Mouse (Mus musculus) embryonic stem cell, embryonic (primary cell): Measurements from ENCODE around the gene Stard13.

ENCODE experiments used
- CTCF ChIA-PET, 4 experiments: fragments of 300-600 bp in 2 of 4; fragments of 350-600 bp in 2 of 4; sonication (Branson Sonifier 250); formaldehyde crosslinking; loops; one replicate each; lab custom pipeline; 2022; ENCODE audit warnings: inconsistent platforms in 2 of 4; lab: Charles Lee
- POLR2A ChIA-PET, 4 experiments: fragments of 300-600 bp in 2 of 4; fragments of 350-600 bp in 2 of 4; sonication (Branson Sonifier 250); formaldehyde crosslinking; loops; one replicate each; lab custom pipeline; 2022; ENCODE audit warnings: antibody characterized with exemption in 4 of 4, inconsistent platforms in 1 of 4; lab: Charles Lee

The Stard13 gene

GRCm38 (mm10) chr5:151164815-151165214, 68.8 kb downstream of the Stard13 start:
- ChIA-PET CTCF (no interaction called here), POLR2A (no interaction called here)

DNA sequence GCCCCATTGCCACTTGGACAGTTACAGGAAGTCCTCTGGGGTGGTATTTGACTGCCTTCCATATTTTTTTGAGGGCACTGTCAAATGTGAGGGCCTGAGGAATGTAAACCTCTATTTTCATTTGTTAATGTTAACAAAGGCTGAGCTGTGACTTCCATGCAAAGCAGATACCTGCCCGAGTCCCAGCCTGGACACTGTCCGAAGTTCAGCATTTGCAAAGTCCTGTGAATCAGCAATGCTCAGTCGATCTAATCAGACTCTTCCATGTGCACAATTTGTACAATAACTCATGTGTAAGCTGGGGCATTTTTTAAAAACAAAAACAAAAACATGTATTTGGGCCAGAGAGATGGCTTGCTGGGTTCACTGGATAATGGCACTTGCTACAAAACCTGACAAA, 71.0 kb downstream of the Stard13 start:
- CTCF ChIA-PET, result no interaction called here

DNA sequence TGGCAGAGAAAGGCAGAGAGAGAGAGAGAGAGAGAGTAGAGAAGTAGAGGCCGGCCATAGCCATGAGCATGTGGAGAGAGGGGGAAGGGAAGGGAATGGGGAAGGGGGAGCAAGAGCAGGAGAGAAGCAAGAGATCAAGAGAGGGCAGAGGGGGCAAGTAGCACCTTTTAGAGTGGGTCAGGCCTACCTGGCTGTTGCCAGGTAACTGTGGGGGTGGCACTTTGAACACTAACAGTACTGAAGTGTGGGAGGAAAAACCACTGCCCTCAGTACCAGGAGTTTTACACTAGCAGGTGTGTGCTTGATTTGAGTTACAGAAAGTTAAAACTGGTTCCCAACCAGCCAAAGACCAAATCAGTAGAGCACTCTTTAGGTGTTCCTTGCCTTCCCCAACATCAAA, 78.4 kb downstream of the Stard13 start:
- ChIA-PET POLR2A (no interaction called here), CTCF (no interaction called here)

More for the DNA sequence above, 71.0 kb downstream of the Stard13 start:
- POLR2A ChIA-PET, result no interaction called here

DNA sequence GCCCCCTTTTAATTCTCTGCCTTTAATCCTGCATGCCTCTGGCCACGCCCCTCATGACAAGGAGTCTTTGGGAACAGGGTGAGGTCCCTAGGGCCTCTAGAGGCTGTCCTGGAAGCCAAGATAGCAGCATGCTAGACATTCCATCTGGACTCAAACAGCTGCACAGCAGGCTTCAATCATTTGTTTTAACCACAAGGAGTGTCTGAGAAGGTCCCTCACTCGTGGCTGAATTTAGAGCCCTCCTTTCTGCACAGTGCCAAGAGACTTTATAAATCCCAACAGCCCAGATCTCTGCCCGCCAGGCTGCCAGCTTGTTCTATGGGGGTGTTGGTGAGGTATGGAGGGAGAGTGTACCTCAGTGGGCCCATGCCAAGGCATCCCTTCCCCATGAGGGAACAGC, 78.9 kb downstream of the Stard13 start:
- ChIA-PET CTCF (no interaction called here), POLR2A (no interaction called here)

GRCm38 (mm10) chr5:151154030-151154429, 79.6 kb downstream of the Stard13 start:
- ChIA-PET CTCF (interaction anchor here in 1 of 4 experiments (1.0 kb wide), 1 partner anchor 533 kb away, joined by 3 read pairs; no protein-coding TSS in a partner anchor), POLR2A (no interaction called here)

DNA sequence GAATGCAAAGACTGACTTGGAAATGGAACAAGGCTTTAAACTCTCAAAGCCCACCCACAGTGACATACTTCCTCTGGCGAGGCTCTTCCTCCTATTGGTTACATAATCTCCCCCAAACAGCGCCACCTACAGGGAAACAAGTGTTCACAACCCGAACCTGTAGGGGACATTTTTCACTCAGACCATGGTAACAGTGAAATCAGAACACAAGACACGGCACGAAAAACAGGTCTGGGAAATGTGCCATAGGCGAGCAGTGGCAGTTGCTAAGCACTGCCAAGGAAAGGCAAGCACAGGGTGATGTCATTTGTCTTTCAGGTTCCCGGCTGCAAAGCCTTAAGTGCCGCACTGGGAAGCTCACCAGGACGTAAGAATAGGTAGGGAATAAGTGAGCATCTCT, 82.1 kb downstream of the Stard13 start:
- ChIA-PET POLR2A (interaction anchor here in 1 of 4 experiments (1.5 kb wide), 1 partner anchor 12 kb away, joined by 3 read pairs; no protein-coding TSS in a partner anchor), CTCF (no interaction called here)

DNA sequence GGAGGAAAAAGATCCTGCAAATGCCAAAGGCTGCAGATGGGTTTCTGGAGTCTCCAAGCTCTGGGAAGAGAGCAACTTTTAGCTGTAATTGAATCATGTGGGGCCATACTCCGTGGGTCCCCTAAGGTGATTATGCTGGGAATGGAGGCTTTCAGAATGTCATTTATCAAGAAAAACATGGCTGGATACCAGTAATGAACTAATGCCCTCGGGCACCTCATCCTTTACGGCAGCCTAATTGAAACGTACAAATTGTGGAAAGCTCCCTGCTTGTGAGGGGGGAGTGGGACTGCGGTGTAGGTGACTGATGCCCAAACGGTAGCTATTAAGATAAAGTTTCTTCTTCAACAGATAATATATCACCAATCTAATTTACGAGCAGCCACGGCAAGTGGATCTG, 84.1 kb downstream of the Stard13 start:
- POLR2A ChIA-PET, result no interaction called here
- CTCF ChIA-PET, result no interaction called here

GRCm38 (mm10) chr5:151148079-151148478, 85.6 kb downstream of the Stard13 start:
- POLR2A ChIA-PET, result interaction anchor here in 1 of 4 experiments (0.6 kb wide), 1 partner anchor 86 kb away, joined by 4 read pairs; the partner anchor contains the start of gene Stard13

DNA sequence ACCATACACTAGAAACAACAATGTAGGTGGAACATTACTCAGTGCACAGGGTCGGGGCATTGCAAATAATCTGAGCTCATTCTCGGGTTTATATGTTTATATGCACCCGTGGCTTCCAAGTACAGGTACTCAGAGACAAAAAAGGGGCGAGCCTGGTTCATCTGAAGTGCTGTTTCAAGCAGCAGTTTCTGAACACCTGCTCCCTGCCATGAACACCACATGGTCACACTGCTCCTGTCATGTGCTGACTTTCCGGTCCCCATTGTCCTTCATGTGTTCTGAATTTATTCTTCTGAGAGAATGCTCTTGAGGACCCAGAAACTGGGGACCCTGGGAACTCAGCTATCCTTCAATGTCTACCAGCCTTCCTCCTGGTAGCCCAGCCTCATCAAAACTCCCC, 87.8 kb downstream of the Stard13 start:
- CTCF ChIA-PET, result no interaction called here

More at GRCm38 (mm10) chr5:151148079-151148478, 85.6 kb downstream of the Stard13 start:
- CTCF ChIA-PET, result no interaction called here

GRCm38 (mm10) chr5:151143955-151144354, 89.7 kb downstream of the Stard13 start:
- ChIA-PET POLR2A (no interaction called here), CTCF (interaction anchor here in 1 of 4 experiments (1.0 kb wide), 1 partner anchor 479 kb away, joined by 3 read pairs; no protein-coding TSS in a partner anchor)

More for the DNA sequence above, 87.8 kb downstream of the Stard13 start:
- POLR2A ChIA-PET, result no interaction called here

- POLR2A ChIA-PET, result interaction anchor here in 2 of 4 experiments (0.6 to 1.6 kb wide), 4 partner anchors 10 to 248 kb away, joined by 3 to 7 read pairs (median 6); no protein-coding TSS in a partner anchor
- CTCF ChIA-PET, result interaction anchor here in 3 of 4 experiments (0.6 to 1.2 kb wide), 5 partner anchors 34 to 1154 kb away, joined by 3 to 4 read pairs (median 3); no protein-coding TSS in a partner anchor
These were observed 90.7 kb downstream of the Stard13 start for GRCm38 (mm10) chr5:151142671-151143601.

DNA sequence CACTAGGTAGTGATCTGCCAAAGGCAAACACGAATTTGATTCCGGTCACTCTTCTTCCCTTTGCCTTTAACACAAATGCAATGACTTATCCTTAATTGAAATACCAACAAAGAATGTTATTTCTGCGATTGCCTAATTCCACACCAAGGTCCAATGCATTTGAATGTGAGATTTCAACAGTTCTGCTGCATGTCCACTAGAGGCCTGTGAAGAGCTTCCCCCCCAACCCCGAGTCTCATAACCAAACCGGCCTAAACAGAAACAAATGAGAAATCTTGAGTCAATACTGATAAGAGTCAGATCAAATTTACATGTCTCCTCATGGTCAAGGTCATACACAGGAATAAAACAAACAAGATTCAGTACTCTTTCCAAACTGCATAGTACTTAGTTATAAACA, 91.4 kb downstream of the Stard13 start:
- POLR2A ChIA-PET, result interaction anchor here in 2 of 4 experiments (0.6 to 1.6 kb wide), 4 partner anchors 10 to 248 kb away, joined by 3 to 7 read pairs (median 6); no protein-coding TSS in a partner anchor
- CTCF ChIA-PET, result interaction anchor here in 2 of 4 experiments (0.6 to 1.2 kb wide), 4 partner anchors 34 to 1154 kb away, joined by 3 to 4 read pairs (median 3); no protein-coding TSS in a partner anchor

GRCm38 (mm10) chr5:151137901-151138300, 95.7 kb downstream of the Stard13 start:
- ChIA-PET CTCF (no interaction called here), POLR2A (interaction anchor here in 1 of 4 experiments (0.6 kb wide), 1 partner anchor 109 kb away, joined by 4 read pairs; no protein-coding TSS in a partner anchor)

GRCm38 (mm10) chr5:151137311-151137710, 96.3 kb downstream of the Stard13 start:
- CTCF ChIA-PET, result no interaction called here

GRCm38 (mm10) chr5:151135965-151136364, 97.7 kb downstream of the Stard13 start:
- POLR2A ChIA-PET, result interaction anchor here in 1 of 4 experiments (0.8 kb wide), 1 partner anchor 9 kb away, joined by 4 read pairs; no protein-coding TSS in a partner anchor

More at GRCm38 (mm10) chr5:151137311-151137710, 96.3 kb downstream of the Stard13 start:
- POLR2A ChIA-PET, result interaction anchor here in 1 of 4 experiments (0.6 kb wide), 1 partner anchor 110 kb away, joined by 4 read pairs; no protein-coding TSS in a partner anchor

GRCm38 (mm10) chr5:151135078-151135826, 98.4 kb downstream of the Stard13 start:
- ChIA-PET CTCF (interaction anchor here in 1 of 4 experiments (1.0 kb wide), 1 partner anchor 33 kb away, joined by 4 read pairs; no protein-coding TSS in a partner anchor), POLR2A (interaction anchor here in 1 of 4 experiments (0.8 kb wide), 1 partner anchor 10 kb away, joined by 4 read pairs; no protein-coding TSS in a partner anchor)

More at GRCm38 (mm10) chr5:151135965-151136364, 97.7 kb downstream of the Stard13 start:
- CTCF ChIA-PET, result interaction anchor here in 1 of 4 experiments (1.0 kb wide), 1 partner anchor 33 kb away, joined by 4 read pairs; no protein-coding TSS in a partner anchor

DNA sequence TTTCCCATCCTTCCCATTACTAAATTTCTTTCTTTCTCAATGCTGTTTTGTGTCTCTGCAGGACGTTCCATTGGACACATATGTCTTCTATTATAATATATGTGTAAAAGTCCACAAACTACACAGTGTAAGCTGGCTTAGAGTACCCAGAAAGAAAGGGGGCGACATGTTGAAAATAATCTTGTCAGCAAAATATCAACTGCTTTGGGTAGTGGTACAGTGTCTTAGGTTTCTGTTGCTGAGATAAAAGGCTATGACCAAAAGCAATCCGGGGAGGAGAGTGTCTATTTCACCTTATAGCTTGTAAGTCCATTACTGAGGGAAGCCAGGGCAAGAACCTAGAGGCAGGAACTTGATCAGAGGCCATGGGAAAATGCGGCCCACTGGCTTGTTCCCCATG, 99.4 kb downstream of the Stard13 start:
- CTCF ChIA-PET, result interaction anchor here in 3 of 4 experiments (0.6 to 0.7 kb wide), 3 partner anchors 32 to 96 kb away, joined by 3 to 5 read pairs (median 4); no protein-coding TSS in a partner anchor
- POLR2A ChIA-PET, result interaction anchor here in 1 of 4 experiments (1.2 kb wide), 1 partner anchor 12 kb away, joined by 3 read pairs; no protein-coding TSS in a partner anchor

GRCm38 (mm10) chr5:151133744-151134143, 99.9 kb downstream of the Stard13 start:
- CTCF ChIA-PET, result no interaction called here
- POLR2A ChIA-PET, result interaction anchor here in 1 of 4 experiments (1.2 kb wide), 1 partner anchor 12 kb away, joined by 3 read pairs; no protein-coding TSS in a partner anchor
